ENCODE assay signal across 8 mouse cellular contexts in the genomic region with DNA sequence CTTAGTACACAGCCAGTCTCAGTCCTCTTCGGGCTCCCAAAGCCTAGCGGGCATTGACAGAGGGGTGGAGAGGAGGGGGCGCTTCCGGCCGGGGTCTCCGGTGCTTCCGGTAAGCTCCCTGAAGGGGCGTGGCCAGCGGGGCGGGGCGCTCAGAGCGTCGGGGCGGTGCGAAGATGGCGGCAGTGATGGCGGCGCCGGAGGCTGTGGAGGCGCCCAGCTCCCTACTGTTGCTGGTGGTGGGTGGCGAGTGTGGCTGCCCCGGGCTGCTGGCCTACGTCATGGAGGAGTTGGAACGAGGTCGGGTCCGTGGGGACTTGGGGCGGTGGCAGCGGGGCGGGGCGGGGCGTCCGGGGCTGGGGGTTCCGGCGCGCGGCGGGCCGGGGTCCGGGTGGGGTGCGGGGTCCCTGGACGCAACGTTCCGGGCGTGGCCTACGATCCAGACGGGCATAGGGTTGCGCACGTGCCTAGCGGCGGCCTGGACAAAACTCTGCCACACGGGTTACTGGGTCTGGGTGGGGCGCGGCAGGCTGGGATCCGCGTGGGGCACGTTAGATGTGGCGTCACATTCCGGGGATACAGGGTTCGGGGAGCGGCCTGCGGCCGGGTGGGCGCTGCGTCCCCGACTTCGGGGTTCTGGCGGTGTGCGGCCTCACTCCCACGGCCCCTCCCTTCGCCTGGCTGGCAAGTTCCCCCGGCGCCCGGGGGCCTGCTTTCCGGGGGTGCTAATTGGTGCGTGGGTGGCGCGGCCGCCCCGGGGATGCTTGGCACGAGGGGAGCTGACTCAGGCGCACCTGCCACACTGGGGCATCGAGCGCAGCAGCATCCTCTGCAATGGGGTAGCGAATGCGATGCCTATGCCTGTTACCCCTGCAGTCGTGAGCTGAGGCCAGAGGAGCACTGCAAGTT. TPM values are rescaled to one million over a fixed set of nuclear protein-coding genes. Genes with fewer than 3 reads are reported as not detected.
DNase-seq lines count a peak whose midpoint lies in the region; ATAC-seq and TF ChIP-seq lines count a peak whose summit lies in the region.

Gene Map1s (plus strand): TSS at position 102 of the 906 bp plus-strand sequence.

- WGBS in forebrain, embryonic 16.5 days = under 1% methylated on average over 78 of the region's 86 CpGs
- under 1% methylated on average over 71 of the region's 86 CpGs for WGBS in lung, embryonic 14.5 days

- peak within 1 kb of the TSS; percentile 85 for H3K27ac ChIP-seq in forebrain, embryonic 16.5 days (ENCODE audit: low read length)
- peak within 1 kb of the TSS; percentile 95 for H3K27ac ChIP-seq in layer of hippocampus, adult 2 months
- H3K27ac ChIP-seq in lung, embryonic 14.5 days (ENCODE audit: low read depth) = peak within 1 kb of the TSS; percentile 94

- H3K4me1 ChIP-seq in forebrain, embryonic 16.5 days (replicated peaks; ENCODE audit: control insufficient read depth, insufficient read depth, low read length) = peaks cover 14% of the 10 kb centered on the region
- peaks cover 15% of the 10 kb centered on the region for H3K4me1 ChIP-seq in lung, embryonic 14.5 days (ENCODE audit: insufficient read depth)

- intact Hi-C loops in heart, postnatal 25 days (cut with DNase I) = no loop called here

- DNase-seq in ES-CJ7 (ENCODE audit: low read depth, low spot score) = peak; percentile 92
- DNase-seq in cerebellum, adult 11-12 months = peak; percentile 85
- DNase-seq in heart, postnatal 25 days (ENCODE audit: low spot score) = peak; percentile 43
- DNase-seq in layer of hippocampus, adult 2 months (ENCODE audit: low spot score in 2 of 2) = peak; percentile 83 to 85
- peak; percentile 96 for DNase-seq in lung, embryonic 14.5 days
- peak; percentile 77 to 79 for DNase-seq in thymus, adult 18-20 months

- TF ChIP-seq CTCF in layer of hippocampus, adult 2 months (conservative IDR thresholded peaks at IDR 0.05) = 0 out of 2 replicates have a peak, but pooled peaks have one; percentile 19
- no peak for TF ChIP-seq CTCF in lung, embryonic 14.5 days (IDR thresholded peaks at IDR 0.05; ENCODE audit: low read depth)

- peaks cover 12% of the 10 kb centered on the region for H3K27me3 ChIP-seq in forebrain, embryonic 16.5 days (replicated peaks; ENCODE audit: control insufficient read depth, insufficient read depth, low read length)
- peaks cover 3% of the 10 kb centered on the region; the same call in 1 of the 2 replicates for H3K27me3 ChIP-seq in lung, embryonic 14.5 days (ENCODE audit: insufficient read depth, low read length)

- no peaks in the 10 kb centered on the region for H3K36me3 ChIP-seq in forebrain, embryonic 16.5 days (ENCODE audit: control insufficient read depth, insufficient read depth)
- peaks cover 5% of the 10 kb centered on the region; the same call in 1 of the 2 replicates for H3K36me3 ChIP-seq in lung, embryonic 14.5 days (ENCODE audit: insufficient read depth)

- H3K9me3 ChIP-seq in forebrain, embryonic 16.5 days (ENCODE audit: control insufficient read depth, low read length) = no peaks in the 10 kb centered on the region
- no peaks in the 10 kb centered on the region for H3K9me3 ChIP-seq in lung, embryonic 14.5 days (ENCODE audit: low read depth, low read length)

- peak; percentile 96 for ATAC-seq in forebrain, embryonic 16.5 days
- peak; percentile 92 for ATAC-seq in lung, embryonic 14.5 days (ENCODE audit: insufficient read depth)
- ATAC-seq in neutrophil, adult 5-6 weeks (ENCODE audit: extremely low read depth, insufficient number of reproducible peaks, low FRiP score, poor library complexity, severe bottlenecking) = peak; percentile 48

- peak within 1 kb of the TSS; percentile 87 for H3K4me3 ChIP-seq in forebrain, embryonic 16.5 days (replicated peaks; ENCODE audit: low read length)
- H3K4me3 ChIP-seq in layer of hippocampus, adult 2 months = peak within 1 kb of the TSS; percentile 85
- peak within 1 kb of the TSS; percentile 89 for H3K4me3 ChIP-seq in lung, embryonic 14.5 days (ENCODE audit: low read depth, low read length)

- peak within 1 kb of the TSS; percentile 85 for H3K4me2 ChIP-seq in forebrain, embryonic 16.5 days (ENCODE audit: low read length)
- peak within 1 kb of the TSS; percentile 93 for H3K4me2 ChIP-seq in lung, embryonic 14.5 days

- peak within 1 kb of the TSS; percentile 91 for H3K9ac ChIP-seq in forebrain, embryonic 16.5 days (replicated peaks; ENCODE audit: low read depth, low read length)
- H3K9ac ChIP-seq in lung, embryonic 14.5 days = peak within 1 kb of the TSS; percentile 93

RNA-seq across cellular contexts. Expression of gene Map1s, which starts in this region (rescaled TPM):
- 63.5 and 67.7 TPM in 2 replicates for polyA plus RNA-seq in forebrain, embryonic 16.5 days (2015; fragmentation: Nextera tagmentation; extraction: Ambion mirVana)
- total RNA-seq in heart, postnatal 25 days (2021) = 10 to 100 TPM; 20.7 to 21.2 TPM
- 10 to 100 TPM; 97.0 to 98.1 TPM for total RNA-seq in layer of hippocampus, adult 2 months (2021)
- polyA plus RNA-seq in lung, embryonic 14.5 days (2014; fragmentation: Nextera tagmentation; extraction: Ambion mirVana) = 53.3 and 54.4 TPM in 2 replicates
- total RNA-seq in neutrophil, adult 5-6 weeks (2017) = 11.9 and 13.5 TPM in 2 replicates

Comparison
In these comparisons a context has a peak if more than half of its experiments do, and no peak if none do; other contexts are left out.
1. Peak in every context shown above with its lines: DNase-seq, ATAC-seq, H3K4me3 ChIP-seq and H3K27ac ChIP-seq.
2. DNase-seq: peak in every context shown above with its lines; median percentile 96 in lung, embryonic 14.5 days; 92 in ES-CJ7; 85 in cerebellum, adult 11-12 months; 84 in layer of hippocampus, adult 2 months; 78 in thymus, adult 18-20 months; 43 in heart, postnatal 25 days.